Mouse (Mus musculus) lung, postnatal 4 days (tissue): ENCODE measurements around the gene Plch1.

Experiments
- DNase-seq, 2 experiments: peaks; one replicate each; pipeline ENCODE4 v3.0.0; 2021

Gene Plch1

DNA sequence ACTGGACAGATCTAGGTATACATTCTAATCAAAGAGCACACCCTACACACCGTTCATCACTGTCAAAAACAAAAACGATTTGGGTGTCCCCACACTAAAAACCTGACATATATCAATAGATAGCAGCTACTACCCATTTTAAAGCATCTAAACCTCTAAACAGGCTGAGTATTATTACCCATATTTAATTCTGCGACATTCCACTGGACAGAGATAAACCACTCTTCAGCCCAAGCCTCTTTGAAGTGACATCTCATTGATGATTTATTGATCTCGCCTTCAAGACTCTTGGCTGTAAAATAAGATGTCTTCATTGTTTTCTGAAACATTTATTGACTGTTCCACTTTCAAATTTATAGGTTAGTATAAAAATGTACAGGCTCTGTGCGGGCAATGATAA lies 46.4 kb downstream of the Plch1 start:
- no peak for DNase-seq

DNA sequence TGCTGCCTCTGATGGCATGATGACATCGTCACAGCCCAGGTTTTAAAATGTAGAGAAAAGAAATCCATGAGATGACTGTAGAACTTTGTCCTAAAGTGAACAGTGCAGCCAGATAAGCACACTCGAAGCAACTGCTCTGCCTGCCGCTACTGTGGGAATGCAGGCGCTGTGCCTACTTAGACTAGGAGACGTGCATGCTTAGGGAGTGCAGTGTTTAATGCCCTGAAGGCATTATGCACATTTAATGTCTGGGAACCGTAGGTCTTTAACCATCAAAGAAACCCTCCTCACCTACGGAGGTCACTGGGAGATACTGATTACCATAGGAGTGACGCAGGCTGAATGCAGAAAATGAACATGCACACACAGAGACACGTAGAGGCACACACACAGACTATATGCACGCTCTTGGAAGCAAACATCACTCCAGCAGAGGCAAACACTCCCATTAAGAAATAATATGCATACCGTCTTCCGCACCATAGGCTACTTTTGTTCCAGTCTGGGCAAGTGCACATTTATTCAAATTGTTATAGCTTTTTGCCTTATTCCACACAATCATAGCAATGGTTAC lies 48.1 kb downstream of the Plch1 start:
- DNase-seq: no peak

DNA sequence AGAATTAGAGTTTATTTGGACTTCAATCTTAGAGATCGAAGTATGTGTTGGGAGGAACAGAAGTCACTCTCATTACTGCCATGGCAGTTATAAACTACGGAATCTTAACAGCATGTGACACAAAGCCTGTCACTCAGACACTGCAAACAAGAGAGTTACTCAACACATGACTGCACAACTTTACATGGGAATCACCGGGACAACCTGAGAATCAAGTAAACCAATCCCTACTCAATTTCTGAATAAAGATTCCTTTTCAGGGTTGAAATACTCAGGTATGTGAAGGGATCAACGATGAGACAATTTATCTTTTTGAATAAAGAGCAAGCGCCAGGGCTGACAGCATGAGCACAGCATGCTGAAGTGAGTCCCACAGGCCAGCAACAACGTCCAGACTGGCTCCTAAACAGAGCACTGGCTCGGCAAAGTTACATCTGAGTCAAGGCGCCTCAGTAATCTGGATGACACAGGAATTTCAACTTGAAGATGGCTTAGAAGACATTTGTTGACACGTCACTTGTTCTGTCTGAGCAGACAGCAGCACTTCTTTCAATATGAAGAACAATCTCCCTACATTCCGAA lies 49.4 kb downstream of the Plch1 start:
- DNase-seq: no peak

GRCm38 (mm10) chr3:63844141-63844540 lies 55.1 kb downstream of the Plch1 start:
- no peak for DNase-seq

GRCm38 (mm10) chr3:63842436-63842835 lies 56.8 kb downstream of the Plch1 start:
- no peak for DNase-seq

DNA sequence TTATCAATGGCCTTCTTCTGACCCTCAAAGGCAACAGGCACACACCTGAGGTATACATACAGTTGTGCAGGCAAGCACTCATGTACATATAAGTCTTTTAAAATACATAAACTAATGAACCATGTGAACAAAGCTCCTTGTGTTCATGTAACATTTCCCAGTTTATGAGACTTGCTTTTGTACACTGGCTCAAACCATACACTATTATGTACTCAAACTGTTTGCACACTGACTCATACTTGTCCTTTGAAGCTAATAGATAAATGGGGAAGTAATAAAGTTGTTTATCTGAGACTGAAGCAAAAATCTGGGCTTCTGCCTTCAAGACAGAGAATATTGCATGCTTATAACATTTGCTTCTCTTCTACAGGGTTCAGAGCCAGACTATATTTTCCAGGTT lies 61.5 kb downstream of the Plch1 start:
- no peak for DNase-seq

GRCm38 (mm10) chr3:63836937-63837632 lies 62.2 kb downstream of the Plch1 start:
- no peak for DNase-seq

DNA sequence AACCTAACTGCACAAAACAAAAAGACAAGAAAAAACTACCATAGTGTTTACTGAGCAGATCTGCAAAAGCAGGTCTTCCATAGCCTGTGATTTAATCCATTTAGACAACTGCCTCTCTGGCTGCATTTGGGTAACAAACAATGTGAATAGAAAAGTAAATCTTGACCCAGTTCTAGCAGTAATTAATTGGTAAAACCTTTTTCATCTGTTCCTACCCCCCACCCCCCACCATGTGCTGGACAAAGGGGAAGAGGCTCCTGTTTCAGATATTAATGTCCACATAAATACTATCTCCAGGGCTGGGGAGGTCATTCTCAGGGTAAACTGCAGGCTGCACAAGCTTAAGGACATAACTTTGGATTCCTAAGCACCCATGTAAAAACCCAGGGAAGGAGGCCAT lies 63.5 kb downstream of the Plch1 start:
- DNase-seq: no peak

GRCm38 (mm10) chr3:63823874-63824400 lies 75.3 kb downstream of the Plch1 start:
- DNase-seq: no peak

GRCm38 (mm10) chr3:63822631-63823030 lies 76.6 kb downstream of the Plch1 start:
- no peak for DNase-seq

DNA sequence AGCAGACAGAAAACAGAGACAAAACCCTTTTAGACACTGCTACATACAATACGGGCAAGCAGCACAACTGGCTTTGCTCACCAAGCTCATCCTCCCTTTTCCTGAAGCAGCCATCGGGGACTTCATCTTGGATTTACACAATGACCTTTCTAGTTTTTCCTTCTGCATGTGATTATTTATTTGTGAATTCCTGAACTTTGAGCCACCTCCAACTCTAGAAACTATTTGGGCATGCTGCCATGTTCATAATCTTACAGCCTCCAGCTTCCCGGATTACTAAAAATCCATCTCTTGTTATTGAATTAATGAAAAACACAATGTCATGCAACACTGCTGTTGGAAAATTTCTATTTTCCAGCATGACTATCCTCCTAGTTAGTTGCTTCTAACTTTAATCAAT lies 84.1 kb downstream of the Plch1 start:
- no peak for DNase-seq

GRCm38 (mm10) chr3:63814203-63814602 lies 85.1 kb downstream of the Plch1 start:
- no peak for DNase-seq

- no peak for DNase-seq
Measured at GRCm38 (mm10) chr3:63806906-63807305, 92.4 kb downstream of the Plch1 start.

- DNase-seq: no peak
Measured at GRCm38 (mm10) chr3:63805496-63805895, 93.8 kb downstream of the Plch1 start.

DNA sequence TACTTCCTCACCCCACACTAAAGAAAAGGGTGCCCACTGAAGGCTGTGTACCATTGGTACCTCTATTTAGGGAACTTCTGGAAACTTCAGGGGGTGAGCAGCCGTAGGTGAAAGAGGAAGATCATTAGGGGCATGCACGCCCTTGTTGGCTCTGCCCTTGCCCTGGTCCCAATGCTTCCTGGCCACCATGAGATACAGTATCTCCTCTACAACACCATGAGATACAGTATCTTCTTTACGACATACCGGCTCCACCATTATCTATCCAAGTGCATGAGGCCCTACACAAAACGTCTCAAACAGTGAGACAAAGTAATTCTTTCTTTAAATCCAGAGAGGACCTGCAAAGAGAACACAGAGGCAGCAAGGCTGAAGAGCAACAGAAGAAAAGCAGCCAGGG lies 98.6 kb downstream of the Plch1 start:
- no peak for DNase-seq

DNA sequence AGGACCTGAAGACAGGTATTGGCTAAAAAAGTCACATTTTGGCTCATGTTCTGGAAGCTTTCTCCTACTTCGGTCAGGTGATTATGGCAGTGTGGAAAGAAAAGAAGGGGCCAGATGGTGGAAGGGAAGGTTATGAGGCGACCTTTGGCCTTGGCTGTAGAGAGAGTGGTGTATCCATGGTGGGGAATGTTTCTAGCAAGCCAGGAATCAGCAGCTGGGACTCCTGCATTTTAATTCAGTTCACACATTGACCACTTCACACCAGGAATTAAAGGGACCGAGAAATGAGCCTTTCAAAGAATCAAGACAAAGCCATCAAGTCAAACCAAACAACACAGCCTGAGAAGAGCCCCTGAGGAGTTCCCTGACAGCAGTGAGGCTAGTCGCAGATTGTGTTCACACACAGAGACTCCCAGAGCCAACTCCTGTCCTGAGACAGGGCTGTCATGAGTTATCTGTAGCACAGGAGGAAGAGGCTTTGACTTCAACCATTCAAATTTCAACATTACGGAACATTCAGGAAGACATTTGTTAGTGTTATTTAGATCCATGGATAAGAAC lies 112.4 kb downstream of the Plch1 start:
- no peak for DNase-seq

DNA sequence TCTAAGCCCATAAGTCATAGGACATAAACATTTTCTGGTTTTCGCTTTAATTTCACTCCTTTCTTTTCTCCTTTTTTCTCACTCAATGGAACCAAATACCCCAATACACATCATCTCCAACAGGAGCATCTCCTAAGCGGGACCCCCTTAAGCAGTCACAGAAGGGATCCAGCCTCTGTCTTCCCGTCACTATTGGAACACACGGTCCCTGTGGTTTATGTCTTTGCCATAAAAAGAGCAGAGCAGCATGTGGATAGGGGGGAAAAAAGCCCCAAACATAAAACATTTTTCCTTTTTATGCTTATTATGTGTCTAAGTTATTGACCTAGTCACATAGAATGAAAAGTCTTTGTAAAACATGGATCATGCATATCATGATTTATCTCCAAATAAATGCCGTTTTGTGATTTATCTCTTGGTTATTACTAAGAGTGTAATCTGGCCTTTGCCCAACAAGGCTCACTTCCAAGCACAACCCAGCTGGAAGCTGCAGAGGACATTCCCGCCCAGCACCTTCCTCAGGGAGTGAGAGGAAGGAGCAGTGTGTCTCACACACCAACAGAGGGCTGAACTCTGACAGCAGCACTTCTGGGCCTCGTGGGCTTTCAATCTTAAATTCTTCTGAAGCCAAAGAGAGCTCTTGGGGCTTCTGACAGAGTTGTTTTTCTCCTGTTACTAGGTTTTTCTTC lies 126.5 kb downstream of the Plch1 start:
- DNase-seq: no peak

GRCm38 (mm10) chr3:63760821-63761220 lies 138.5 kb downstream of the Plch1 start:
- no peak for DNase-seq

DNA sequence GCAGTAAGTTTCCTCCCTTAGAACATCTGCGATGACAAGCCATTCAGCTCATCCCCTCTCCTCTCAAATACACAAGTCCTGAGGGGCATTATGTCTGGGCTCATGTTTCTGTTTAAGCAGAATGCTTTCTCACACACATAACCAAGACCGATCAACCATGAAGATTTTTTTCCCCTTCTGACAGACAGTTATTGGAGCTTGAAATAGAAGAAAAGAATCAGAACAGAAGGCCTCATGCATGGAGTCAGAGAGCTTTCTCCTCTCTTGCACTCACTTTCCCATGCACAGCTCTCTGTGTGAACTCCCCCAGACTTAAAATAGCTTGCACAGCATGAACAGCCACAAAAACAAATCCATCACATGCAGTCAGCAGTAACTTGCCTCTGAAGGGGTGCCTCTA lies 159.2 kb downstream of the Plch1 start:
- DNase-seq: no peak

DNA sequence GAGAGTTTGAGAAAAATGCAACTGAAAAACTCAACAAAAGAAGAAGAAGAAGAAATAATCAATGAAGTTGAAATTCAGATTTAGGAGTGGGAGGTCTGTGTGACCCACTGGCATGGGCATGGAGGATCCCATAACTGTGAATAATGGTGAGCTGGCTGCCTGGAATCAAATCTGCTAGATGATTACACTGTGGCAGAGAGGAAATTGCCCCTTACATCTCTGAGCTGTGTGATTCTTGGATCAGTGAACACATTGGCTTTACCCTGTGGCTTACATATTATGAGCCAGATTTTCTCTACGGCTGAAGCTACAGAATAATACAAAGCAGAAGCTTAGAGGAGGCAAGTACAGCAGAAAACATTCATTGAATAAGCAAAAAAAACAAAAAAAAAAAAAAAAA lies 170.9 kb downstream of the Plch1 start:
- DNase-seq: no peak

DNA sequence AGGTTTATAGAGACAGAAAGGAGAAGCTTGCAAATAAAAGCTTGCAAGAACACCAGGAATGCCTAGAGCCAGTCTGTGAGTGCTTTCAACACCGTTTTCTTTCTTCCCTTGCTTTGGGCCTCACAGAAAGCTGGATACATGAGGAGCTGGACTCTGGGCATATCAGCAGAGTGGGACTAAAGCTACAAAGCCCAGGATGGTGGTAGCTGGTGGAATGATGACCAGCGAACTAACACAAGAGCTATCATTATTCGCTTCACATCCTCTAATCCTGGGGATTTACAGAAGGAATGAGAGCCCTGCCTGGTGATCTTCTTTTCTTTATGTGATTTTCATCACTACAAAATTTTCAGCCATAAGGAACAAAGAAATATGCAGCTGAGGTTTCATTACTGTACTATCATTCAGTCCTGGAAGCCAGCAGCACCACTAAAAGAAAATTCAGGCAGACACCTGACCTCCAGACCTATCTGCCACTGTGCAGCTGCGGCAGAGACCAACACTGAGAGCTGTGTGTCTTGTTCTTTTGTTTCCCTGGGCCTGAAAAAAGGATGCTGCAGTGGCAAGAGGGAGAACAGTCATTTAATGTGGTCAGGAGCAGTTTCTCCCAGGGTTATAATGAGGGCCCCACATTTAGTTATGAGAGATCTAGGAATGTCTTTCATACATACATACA lies 172.5 kb downstream of the Plch1 start:
- DNase-seq: no peak

DNA sequence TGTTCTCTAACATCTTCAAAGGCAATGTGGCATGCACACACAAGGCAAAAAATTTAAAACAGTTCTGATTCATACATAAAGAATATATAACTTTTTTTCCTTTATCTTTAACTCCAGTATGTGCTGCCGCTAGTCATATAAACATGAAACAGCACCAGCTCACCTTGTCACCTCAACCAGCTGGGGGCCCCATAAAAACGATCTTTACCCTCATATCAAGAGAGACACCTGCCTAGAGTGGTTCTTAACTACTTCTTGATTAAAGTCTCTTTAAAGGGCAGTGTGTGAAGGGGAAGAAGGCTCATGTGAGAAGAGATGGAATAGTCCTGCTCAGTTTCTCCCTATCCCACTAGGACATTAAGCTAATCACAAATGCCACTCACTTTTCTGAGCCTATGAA lies 205.6 kb downstream of the Plch1 start:
- DNase-seq: no peak

GRCm38 (mm10) chr3:63692727-63693126 lies 206.5 kb downstream of the Plch1 start:
- DNase-seq: no peak
